In the genomic region with DNA sequence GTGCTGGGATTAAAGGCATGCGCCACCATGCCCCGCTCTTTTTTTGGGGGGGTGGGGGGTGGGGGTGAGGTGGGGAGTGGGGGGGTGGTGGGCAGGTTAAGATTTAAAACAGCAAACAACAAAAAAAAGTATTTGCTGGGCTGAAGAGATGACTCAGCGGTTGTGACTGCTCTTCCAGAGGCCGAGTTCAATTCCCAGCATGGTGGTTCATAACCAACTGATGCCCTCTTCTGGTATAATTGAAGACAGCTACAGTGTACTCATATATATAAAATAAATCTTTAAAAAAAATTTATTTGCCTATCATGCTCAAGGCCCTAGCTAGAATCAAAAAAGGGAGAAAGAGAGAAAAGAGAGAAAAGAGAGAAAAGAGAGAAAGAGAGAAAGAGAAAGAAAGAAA, we compare ENCODE assay signal across 1 mouse cellular context.
TF ChIP-seq lines count a peak whose summit lies in the region.

No protein-coding gene starts in this region.

TF ChIP-seq in MEL, 35 proteins besides CTCF, POLR2A, EP300 and RAD21:
- TF ChIP-seq ETS1 (IDR thresholded peaks at IDR 0.05; ENCODE audit: low read depth, low read length) = no peak
- TF ChIP-seq SMC3 (IDR thresholded peaks at IDR 0.05; ENCODE audit: low read depth, low read length) = peak; percentile 23; the same call in 1 of the 2 replicates
